Mouse (Mus musculus) G1E (cell line): ENCODE data around the gene Ppp1r12c.
A peak's percentile ranks its signal among the peaks of the same experiment; 100 is the strongest.

Source experiments
- CTCF ChIP-seq: IDR thresholded peaks from 2 replicates; pipeline ENCODE4 v1.5.1; 2012; ENCODE audit warnings: low read depth, low read length, inconsistent platforms, mixed read lengths
- GATA1 ChIP-seq: IDR thresholded peaks from 2 replicates; pipeline ENCODE4 v1.6.1; 2012; ENCODE audit warnings: borderline replicate concordance, low read length, inconsistent platforms, mixed read lengths
- POLR2AphosphoS5 ChIP-seq: IDR thresholded peaks from 2 replicates; pipeline ENCODE4 v1.6.1; 2012; ENCODE audit warnings: low read depth, low read length, inconsistent platforms; ENCODE audit not compliant: insufficient replicate concordance
- TAL1 ChIP-seq: conservative IDR thresholded peaks from 2 replicates; pipeline ENCODE4 v1.6.1; 2012; ENCODE audit warnings: low read depth, low read length, inconsistent platforms, mixed read lengths

- TF ChIP-seq CTCF: peak; percentile 88
- no peak for TF ChIP-seq GATA1
- no peak for TF ChIP-seq TAL1
- no peak for TF ChIP-seq POLR2AphosphoS5
These were observed 11.8 kb upstream of the Ppp1r12c start for GRCm38 (mm10) chr7:4513236-4513635.
